Mouse (Mus musculus) left cerebral cortex, adult 8-10 months (tissue): Measurements from ENCODE around the gene Txnl4b. TPM values are rescaled to one million over a fixed set of nuclear protein-coding genes. Genes with fewer than 3 reads are reported as not detected.

Experiments
- DNase-seq, 2 experiments: peaks; one replicate each; pipeline ENCODE4 v3.0.0; 2022; ENCODE audit warnings: low spot score in 2 of 2
- total RNA-seq, 4 experiments: library from RNA; stranded (reverse); gene quantifications; 2 replicates each; pipeline ENCODE4 v1.2.4; 2022

Txnl4b gene
- total RNA-seq = 10 to 100 TPM; 17.0 to 19.4 (median 18.4) TPM

DNA sequence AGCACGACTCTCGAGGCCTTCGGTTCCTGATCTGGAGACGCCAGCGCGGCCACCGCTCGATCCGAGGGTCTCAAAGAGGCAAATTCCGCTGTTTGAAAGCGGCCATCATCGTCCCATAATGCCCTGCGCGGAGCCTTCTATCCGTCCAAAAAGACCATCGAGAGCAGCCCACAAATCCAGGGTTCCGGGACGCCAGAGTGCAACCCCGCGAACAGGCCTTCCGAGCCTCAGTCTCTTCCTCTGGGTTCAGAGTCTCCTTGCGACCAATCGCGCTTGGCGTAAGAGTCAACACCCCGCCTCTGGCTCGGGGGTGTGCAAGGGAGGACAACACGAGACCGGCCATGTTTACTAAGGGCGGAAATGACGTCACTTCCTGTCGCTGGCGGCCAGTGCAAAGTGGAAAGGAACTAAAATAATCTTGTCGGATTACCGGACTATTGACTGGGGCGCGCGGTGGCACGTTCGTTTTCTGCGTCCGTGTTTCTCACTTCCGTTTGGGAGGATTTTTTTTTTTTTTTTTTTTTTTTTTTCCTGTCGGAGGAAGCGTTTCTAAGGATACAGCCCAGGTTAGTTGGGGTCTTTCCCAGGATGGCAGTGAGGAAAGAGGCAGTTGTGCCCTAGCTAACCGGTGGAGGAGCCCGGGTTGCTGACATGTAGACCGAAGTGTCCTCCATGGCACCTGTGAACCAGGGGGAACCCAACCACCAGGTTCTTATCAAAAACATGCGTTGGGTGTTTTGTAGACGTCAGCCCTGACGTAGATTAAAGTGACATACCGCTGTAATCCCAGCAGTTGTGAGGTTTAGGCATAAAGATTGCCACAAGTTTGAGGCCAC, at the start of gene Txnl4b, which contains the start of gene Dhx38:
Txnl4b (plus strand) TSS at position 395 of the 836 bp plus-strand sequence.
Dhx38 (minus strand) TSS at position 364 of the 836 bp plus-strand sequence.
- peak; percentile 98 to 99 for DNase-seq

- no peak for DNase-seq
Measured at GRCm38 (mm10) chr8:109524008-109524407, 41.7 kb upstream of the Txnl4b start.

GRCm38 (mm10) chr8:109535140-109535990, 30.3 kb upstream of the Txnl4b start:
- DNase-seq = no peak

GRCm38 (mm10) chr8:109536703-109537102, 29.0 kb upstream of the Txnl4b start:
- peak; percentile 69 to 79 for DNase-seq

DNA sequence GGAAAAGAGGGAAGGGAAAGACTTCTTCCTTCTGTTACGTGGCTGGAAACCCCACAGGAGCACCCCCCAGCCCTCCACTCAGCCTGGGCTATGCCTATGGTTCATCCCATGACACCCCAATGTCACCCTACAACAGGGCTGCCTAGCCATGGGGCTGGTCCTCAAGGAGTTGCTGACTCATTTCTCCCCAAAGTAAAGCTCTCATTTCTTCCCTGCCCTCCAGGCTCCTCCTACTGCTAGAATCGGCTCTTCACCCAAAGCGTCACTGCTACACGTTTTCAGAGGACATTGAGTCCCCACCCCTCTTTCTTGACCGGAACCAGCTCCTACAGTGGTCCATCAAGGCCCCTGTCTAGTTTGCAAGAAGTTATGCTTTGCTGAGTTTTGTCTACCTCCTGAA, 23.5 kb upstream of the Txnl4b start:
- DNase-seq = no peak

- peak in 1 of 2 experiments; percentile 38 for DNase-seq
Measured at GRCm38 (mm10) chr8:109542748-109543519, 22.8 kb upstream of the Txnl4b start.

- DNase-seq = no peak
Measured at GRCm38 (mm10) chr8:109544049-109544448, 21.6 kb upstream of the Txnl4b start.

- no peak for DNase-seq
Measured at GRCm38 (mm10) chr8:109551663-109552062, 14.0 kb upstream of the Txnl4b start.

- no peak for DNase-seq
Measured at GRCm38 (mm10) chr8:109563881-109564280, 1.8 kb upstream of the Txnl4b start.

- DNase-seq = no peak
Measured at GRCm38 (mm10) chr8:109564766-109565165, 926 bp upstream of the Txnl4b start.

- DNase-seq = no peak
Measured at GRCm38 (mm10) chr8:109571139-109571538, 5.4 kb downstream of the Txnl4b start.

GRCm38 (mm10) chr8:109576311-109576710, 10.6 kb downstream of the Txnl4b start:
- no peak for DNase-seq

- DNase-seq = no peak
Measured at GRCm38 (mm10) chr8:109578900-109579301, 13.2 kb downstream of the Txnl4b start, which contains the start of gene Hp. Hp (minus strand) TSS chr8:109579172.

DNA sequence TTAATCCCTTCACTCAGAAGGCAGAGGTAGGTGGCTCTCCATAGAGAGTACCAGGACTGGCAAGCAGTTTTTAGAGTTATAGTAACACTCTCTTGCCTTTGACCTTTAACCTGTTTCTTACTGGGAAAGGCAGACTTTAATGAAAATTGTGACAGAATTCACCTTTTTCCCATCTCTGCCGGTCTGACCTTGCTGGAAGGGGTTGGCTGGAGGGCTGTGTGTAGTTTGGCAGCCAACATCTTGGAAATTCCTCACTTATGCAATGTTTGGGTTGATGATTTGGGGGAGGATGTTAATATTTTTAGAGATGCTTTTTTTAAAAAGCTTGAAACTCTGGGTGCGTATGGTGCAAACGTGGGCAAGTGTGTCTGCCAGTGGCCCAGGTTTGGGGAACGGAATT, 18.6 kb downstream of the Txnl4b start:
- DNase-seq = no peak

DNA sequence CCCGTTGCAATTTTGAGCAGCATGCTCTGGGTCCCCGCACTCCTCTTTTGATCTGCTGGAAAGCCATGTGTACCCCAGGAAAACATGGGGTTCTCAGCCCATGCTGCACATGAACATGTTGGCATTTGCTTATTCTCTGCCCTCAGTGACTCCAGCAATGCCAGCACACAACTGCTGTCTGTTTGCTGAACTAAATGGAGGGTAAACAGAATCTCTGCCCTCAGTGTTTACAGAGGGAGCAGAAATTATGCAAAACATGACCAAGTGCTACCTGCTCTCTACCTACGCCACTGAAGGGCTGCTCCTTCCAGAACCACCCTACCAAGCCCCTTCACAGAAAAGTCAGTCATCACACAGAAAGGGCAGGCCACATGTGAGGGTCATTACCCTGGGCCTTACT, 19.1 kb downstream of the Txnl4b start:
- DNase-seq = no peak

DNA sequence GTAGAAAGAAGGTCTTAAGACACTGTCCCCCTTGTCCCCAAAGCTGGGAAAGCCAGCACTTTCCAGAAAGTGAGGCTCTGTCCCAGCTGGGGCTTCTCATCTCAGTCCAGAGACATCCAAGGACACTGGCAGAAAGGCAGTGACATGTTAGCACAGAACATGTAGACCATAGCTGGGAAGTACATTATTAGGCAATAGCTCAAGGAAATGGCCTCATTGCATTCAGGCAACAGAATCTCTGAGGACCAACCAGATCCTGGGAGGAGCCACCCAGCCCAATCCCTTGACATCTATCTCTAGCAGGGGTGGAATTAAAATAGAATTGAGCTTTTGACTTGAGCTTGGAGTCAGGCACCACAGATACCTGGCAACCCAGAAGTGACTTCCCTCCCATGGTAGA, 20.0 kb downstream of the Txnl4b start:
- no peak for DNase-seq

DNA sequence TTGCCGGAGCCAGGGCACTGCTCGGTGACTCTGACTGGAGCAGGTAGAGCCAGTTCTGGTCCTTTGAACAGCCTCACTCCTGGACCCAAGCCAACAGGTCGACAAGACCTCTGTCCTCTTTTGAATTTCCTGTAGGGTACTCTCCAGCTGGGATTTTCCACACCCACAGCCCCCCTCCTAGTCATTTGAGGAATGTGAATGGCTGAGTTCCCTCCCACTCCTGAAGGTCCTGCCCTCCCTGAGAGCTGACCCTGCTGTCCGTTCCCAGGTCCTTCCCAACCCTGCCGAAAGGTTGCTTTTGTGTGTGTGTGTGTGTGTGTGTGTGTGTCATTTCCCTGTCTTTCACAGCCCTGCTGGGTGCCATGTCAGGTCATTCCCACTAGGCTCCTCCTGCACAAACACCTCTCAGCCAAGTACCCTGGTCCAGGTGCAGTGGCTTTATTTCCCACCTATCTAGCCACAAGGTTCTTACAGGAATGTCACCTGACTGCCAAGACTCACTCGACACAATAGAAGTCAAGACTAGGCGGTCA, 21.3 kb downstream of the Txnl4b start:
- no peak for DNase-seq

DNA sequence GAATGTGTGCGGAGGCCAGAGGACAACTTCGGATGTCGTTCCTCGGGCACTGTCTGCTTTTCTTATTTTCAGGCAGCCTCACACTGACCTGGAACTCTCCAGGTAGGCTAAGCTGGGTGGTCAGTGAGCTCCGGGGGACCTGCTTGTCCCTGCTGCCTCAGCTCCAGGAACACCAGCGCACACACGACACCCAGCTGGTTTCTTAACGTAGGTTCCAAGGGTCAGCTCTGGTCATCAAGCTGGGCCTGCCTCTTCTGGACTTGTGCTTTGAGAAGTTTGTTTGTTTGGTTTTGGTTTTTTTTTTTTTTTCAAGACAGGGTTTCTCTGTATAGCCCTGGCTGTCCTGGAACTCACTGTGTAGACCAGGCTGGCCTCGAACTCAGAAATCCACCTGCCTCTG, 25.2 kb downstream of the Txnl4b start:
- no peak for DNase-seq

- DNase-seq = no peak
Measured at GRCm38 (mm10) chr8:109591367-109591766, 25.7 kb downstream of the Txnl4b start.

- no peak for DNase-seq
Measured at GRCm38 (mm10) chr8:109592164-109592563, 26.5 kb downstream of the Txnl4b start.
